Mouse (Mus musculus): ENCODE measurements around the gene A030003K21Rik.

DNA sequence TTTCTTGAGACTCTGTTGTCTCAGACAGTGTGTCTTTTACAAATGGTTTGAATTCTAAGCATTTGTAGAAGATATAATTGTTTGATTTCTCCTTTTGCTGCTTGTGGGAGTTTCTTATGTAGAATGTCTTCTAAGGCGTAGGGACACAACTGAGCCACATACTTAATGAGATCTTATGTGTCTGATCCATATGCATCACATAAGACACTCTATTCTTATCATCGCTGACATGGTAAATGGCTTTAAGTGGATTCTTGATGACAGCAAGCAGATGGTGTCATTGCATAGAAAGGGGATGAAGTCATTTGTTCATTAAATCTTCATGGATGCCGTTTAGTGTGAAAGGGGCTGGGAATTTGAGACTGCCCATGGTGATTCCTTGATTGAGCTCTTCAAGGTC lies 37.3 kb downstream of the A030003K21Rik start:
- TF ChIP-seq POLR2A (IDR thresholded peaks at IDR 0.05; ENCODE audit: low read depth, low read length) = no peak
- no peak for TF ChIP-seq HCFC1 (IDR thresholded peaks at IDR 0.05; ENCODE audit: low read depth, low read length)
